Mouse (Mus musculus) midbrain, embryonic 11.5 days (tissue): ENCODE measurements around the gene I830077J02Rik. TPM values are rescaled to one million over a fixed set of nuclear protein-coding genes. Genes with fewer than 3 reads are reported as not detected.

Experiments
- ATAC-seq: fragments of 200-750 bp; cut with Nextera tagmentation; 2 replicates; pipeline ENCODE4 v1.8.0; 2017; ENCODE audit warnings: moderate TSS enrichment, moderate library complexity; ENCODE audit not compliant: low FRiP score
- DNase-seq: peaks from one replicate; pipeline ENCODE4 v3.0.0; 2015; ENCODE audit warnings: low spot score; ENCODE audit errors: missing footprints
- H3K27ac ChIP-seq: fragments of 300-500 bp; sonication (generic); 2 replicates; pipeline ENCODE4 v1.5.1; 2014; ENCODE audit warnings: low read depth, low read length
- H3K27me3 ChIP-seq: fragments of 300-500 bp; sonication (generic); 2 replicates; pipeline ENCODE4 v1.6.1; 2014; ENCODE audit warnings: mild to moderate bottlenecking, low read length, moderate library complexity, mixed read lengths; ENCODE audit not compliant: control insufficient read depth, insufficient read depth
- H3K36me3 ChIP-seq: fragments of 300-500 bp; sonication (generic); 2 replicates; pipeline ENCODE4 v1.6.1; 2014; ENCODE audit warnings: mild to moderate bottlenecking, low read length, moderate library complexity, mixed read lengths; ENCODE audit not compliant: control insufficient read depth, insufficient read depth
- H3K4me1 ChIP-seq: fragments of 300-500 bp; sonication (generic); 2 replicates; pipeline ENCODE4 v1.6.1; 2014; ENCODE audit warnings: low read length; ENCODE audit not compliant: control insufficient read depth, insufficient read depth
- H3K4me2 ChIP-seq: fragments of 300-500 bp; sonication (generic); 2 replicates; pipeline ENCODE4 v1.6.1; 2014; ENCODE audit warnings: mild to moderate bottlenecking, moderate library complexity
- H3K4me3 ChIP-seq: fragments of 300-500 bp; sonication (generic); 2 replicates; pipeline ENCODE4 v1.5.1; 2014; ENCODE audit warnings: low read depth, low read length
- H3K9ac ChIP-seq: fragments of 300-500 bp; sonication (generic); 2 replicates; pipeline ENCODE4 v1.6.1; 2014; ENCODE audit warnings: low read length
- H3K9me3 ChIP-seq: fragments of 300-500 bp; sonication (generic); 2 replicates; pipeline ENCODE4 v1.6.1; 2016; ENCODE audit warnings: low read length; ENCODE audit not compliant: control insufficient read depth
- WGBS: fragments of 180-500 bp; shearing (Covaris S2); extraction: QIAGEN DNeasy Blood & Tissue Kit; methylation state at CpG from one replicate; pipeline ENCODE4 v1.1.7; 2014; 5-methylcytosine and 5-hydroxymethylcytosine counted together
- polyA plus RNA-seq: library from polyadenylated mRNA; unstranded; fragments of >200 nt; fragmentation: Nextera tagmentation; extraction: Ambion mirVana; gene quantifications from 2 replicates; pipeline ENCODE4 v1.2.1, GENCODE M21; 2014

The I830077J02Rik gene
- polyA plus RNA-seq, 1 experiment from 2014 or later = 0.63 TPM

GRCm38 (mm10) chr3:105891141-105891540, 41.3 kb downstream of the I830077J02Rik start:
- H3K4me1 ChIP-seq = no peaks in the 10 kb centered on the region
- ATAC-seq = no peak

GRCm38 (mm10) chr3:105890220-105890619, 42.2 kb downstream of the I830077J02Rik start:
- Histone ChIP-seq H3K4me1 (no peaks in the 10 kb centered on the region), H3K4me3 (no peak overlapping the region), H3K4me2 (no peak overlapping the region), H3K27ac (no peak overlapping the region), H3K36me3 (no peaks in the 10 kb centered on the region), H3K9me3 (no peaks in the 10 kb centered on the region), H3K9ac (no peak overlapping the region), H3K27me3 (no peaks in the 10 kb centered on the region)
- DNase-seq = no peak
- ATAC-seq = no peak
- WGBS = 80% methylated on average over 4 of the region's 4 CpGs

More at GRCm38 (mm10) chr3:105891141-105891540, 41.3 kb downstream of the I830077J02Rik start:
- Histone ChIP-seq H3K9ac (no peak overlapping the region), H3K9me3 (no peaks in the 10 kb centered on the region), H3K4me3 (no peak overlapping the region), H3K4me2 (no peak overlapping the region), H3K27ac (no peak overlapping the region), H3K27me3 (no peaks in the 10 kb centered on the region), H3K36me3 (no peaks in the 10 kb centered on the region)
- DNase-seq = no peak
- 87% methylated on average over 3 of the region's 3 CpGs for WGBS

- ATAC-seq (no peak), DNase-seq (no peak)
- Histone ChIP-seq H3K36me3 (no peaks in the 10 kb centered on the region), H3K27me3 (no peaks in the 10 kb centered on the region), H3K4me3 (no peak overlapping the region), H3K9ac (no peak overlapping the region), H3K4me2 (no peak overlapping the region), H3K9me3 (no peaks in the 10 kb centered on the region), H3K4me1 (no peaks in the 10 kb centered on the region), H3K27ac (no peak overlapping the region)
- WGBS = 81% methylated on average over 3 of the region's 3 CpGs
Measured at GRCm38 (mm10) chr3:105888961-105889360, 43.5 kb downstream of the I830077J02Rik start.

DNA sequence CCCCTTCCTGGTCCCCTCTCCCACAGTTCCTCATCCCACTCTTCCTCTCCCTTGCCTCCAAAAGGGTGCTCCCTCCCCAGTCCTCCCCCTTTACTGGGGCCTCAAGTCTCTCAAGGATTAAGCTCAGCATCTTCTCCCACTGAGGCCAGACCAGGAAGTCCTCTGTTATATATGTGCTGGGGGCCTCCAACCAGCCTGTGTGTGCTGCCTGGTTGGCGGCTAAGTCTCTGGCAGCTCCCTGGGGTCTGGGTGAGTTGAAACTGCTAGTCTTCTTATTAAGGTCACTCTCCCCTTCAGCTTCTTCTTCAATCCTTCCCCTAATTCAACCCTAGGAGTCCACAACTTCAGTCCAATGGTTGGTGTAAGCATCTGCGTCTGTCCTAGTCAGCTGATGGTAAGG, 49.4 kb downstream of the I830077J02Rik start:
- 90% methylated on average over 2 of the region's 2 CpGs for WGBS

DNA sequence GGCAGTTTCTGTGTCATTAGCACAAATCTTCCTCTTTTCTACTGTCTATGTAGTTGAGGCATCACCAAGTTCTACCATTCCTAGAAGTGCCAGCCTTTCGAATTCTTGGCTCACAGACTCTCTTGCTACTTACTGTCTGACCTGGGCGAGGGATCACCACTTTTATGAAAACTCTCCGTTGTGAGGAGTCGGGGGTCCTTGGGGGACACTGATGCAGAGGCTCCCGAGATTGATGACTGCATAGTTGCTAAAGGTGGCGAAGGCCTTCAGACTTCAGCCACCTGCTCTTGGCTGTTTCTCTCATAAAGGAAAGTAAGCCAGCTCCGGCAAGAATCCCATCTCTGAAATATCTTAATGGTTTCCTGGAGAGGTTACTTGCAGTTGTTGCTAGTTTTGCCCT, 50.4 kb downstream of the I830077J02Rik start:
- Histone ChIP-seq H3K9me3 (no peaks in the 10 kb centered on the region), H3K4me3 (no peak overlapping the region), H3K27me3 (no peaks in the 10 kb centered on the region), H3K4me2 (no peak overlapping the region), H3K9ac (no peak overlapping the region), H3K27ac (no peak overlapping the region), H3K4me1 (no peaks in the 10 kb centered on the region), H3K36me3 (no peaks in the 10 kb centered on the region)
- ATAC-seq (no peak), DNase-seq (no peak)
- 91% methylated on average over 7 of the region's 7 CpGs for WGBS

More for the DNA sequence above, 49.4 kb downstream of the I830077J02Rik start:
- Histone ChIP-seq H3K4me2 (no peak overlapping the region), H3K4me3 (no peak overlapping the region), H3K9me3 (no peaks in the 10 kb centered on the region), H3K9ac (no peak overlapping the region), H3K4me1 (no peaks in the 10 kb centered on the region), H3K36me3 (no peaks in the 10 kb centered on the region), H3K27me3 (no peaks in the 10 kb centered on the region), H3K27ac (no peak overlapping the region)
- DNase-seq = no peak
- ATAC-seq = no peak

GRCm38 (mm10) chr3:105880419-105880818, 52.0 kb downstream of the I830077J02Rik start:
- H3K4me3 ChIP-seq = no peak overlapping the region
- no peaks in the 10 kb centered on the region for H3K27me3 ChIP-seq
- DNase-seq (no peak), ATAC-seq (no peak)
- no peaks in the 10 kb centered on the region for H3K36me3 ChIP-seq
- no peak overlapping the region for H3K27ac ChIP-seq
- H3K4me2 ChIP-seq = no peak overlapping the region
- 71% methylated on average over 3 of the region's 3 CpGs for WGBS
- no peaks in the 10 kb centered on the region for H3K4me1 ChIP-seq
- H3K9ac ChIP-seq = no peak overlapping the region
- H3K9me3 ChIP-seq = no peaks in the 10 kb centered on the region

DNA sequence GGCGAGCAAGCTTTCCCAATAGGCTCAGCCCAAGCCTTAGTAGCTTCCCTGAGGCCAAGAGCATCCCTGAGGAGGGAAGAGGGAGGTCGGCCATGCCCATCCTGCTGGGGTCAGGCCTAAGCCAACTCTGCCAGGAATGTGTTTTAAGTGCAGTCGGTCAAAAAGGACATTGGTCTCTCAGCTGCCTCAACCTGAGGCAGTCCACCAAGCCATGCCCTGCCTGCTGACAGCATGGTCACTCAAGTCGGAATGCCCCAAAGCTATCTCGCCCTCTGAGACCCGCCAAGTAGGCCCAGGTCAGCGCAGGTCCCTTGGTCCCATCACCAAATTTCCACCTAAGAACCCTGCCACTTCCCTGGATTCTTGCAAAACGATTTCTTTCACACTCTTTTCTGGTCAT, 53.7 kb downstream of the I830077J02Rik start:
- DNase-seq = peak; percentile 2
- ATAC-seq = no peak
- H3K4me2 ChIP-seq = no peak overlapping the region
- H3K9me3 ChIP-seq = no peaks in the 10 kb centered on the region
- WGBS = 82% methylated on average over 8 of the region's 8 CpGs
- H3K4me3 ChIP-seq = no peak overlapping the region
- no peaks in the 10 kb centered on the region for H3K36me3 ChIP-seq
- H3K9ac ChIP-seq = no peak overlapping the region
- no peaks in the 10 kb centered on the region for H3K4me1 ChIP-seq
- H3K27ac ChIP-seq = no peak overlapping the region
- no peaks in the 10 kb centered on the region for H3K27me3 ChIP-seq

GRCm38 (mm10) chr3:105877919-105878318, 54.5 kb downstream of the I830077J02Rik start:
- H3K4me3 ChIP-seq = no peak overlapping the region
- DNase-seq (peak; percentile 17), ATAC-seq (no peak)
- WGBS = 96% methylated on average over 2 of the region's 2 CpGs
- no peaks in the 10 kb centered on the region for H3K27me3 ChIP-seq
- H3K27ac ChIP-seq = no peak overlapping the region
- no peaks in the 10 kb centered on the region for H3K36me3 ChIP-seq
- no peak overlapping the region for H3K9ac ChIP-seq
- H3K4me2 ChIP-seq = no peak overlapping the region
- no peaks in the 10 kb centered on the region for H3K4me1 ChIP-seq
- no peaks in the 10 kb centered on the region for H3K9me3 ChIP-seq

DNA sequence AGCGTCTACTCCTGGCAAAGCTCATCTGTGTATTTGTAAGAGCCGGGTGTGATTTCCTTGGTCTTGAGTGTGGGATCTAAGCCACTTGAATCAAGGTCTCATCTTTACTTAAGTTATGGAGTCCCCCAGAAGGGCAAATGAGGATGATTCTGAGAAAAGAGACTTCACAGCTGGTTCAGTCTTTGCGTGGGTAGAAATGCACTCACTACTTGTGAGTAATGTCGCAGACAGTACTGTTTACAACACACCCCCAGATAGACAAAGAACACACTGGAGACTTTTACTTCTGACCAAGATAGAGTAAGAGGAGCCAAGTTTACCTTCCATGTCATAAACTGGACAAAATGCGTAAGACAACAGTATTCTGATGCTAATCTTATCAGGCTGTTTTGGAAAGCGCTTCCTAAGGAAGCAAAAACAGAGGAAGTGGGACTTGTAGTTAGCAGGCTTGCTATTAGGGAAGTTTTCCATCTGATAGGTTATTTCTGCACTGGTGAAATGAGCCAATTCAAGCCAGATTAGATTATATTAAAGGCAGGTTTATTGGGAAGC, 55.1 kb downstream of the I830077J02Rik start:
- H3K4me1 ChIP-seq = no peaks in the 10 kb centered on the region
- H3K9me3 ChIP-seq = no peaks in the 10 kb centered on the region
- ATAC-seq (no peak), DNase-seq (peak; percentile 33)
- 93% methylated on average over 6 of the region's 6 CpGs for WGBS
- H3K4me3 ChIP-seq = no peak overlapping the region
- H3K27ac ChIP-seq = no peak overlapping the region
- no peak overlapping the region for H3K4me2 ChIP-seq
- no peak overlapping the region for H3K9ac ChIP-seq
- H3K36me3 ChIP-seq = no peaks in the 10 kb centered on the region
- no peaks in the 10 kb centered on the region for H3K27me3 ChIP-seq
